Mouse (Mus musculus) ES-Bruce4 (cell line): ENCODE measurements around the gene Myh8.

Source experiments
- CTCF ChIP-seq: IDR thresholded peaks from one replicate; pipeline ENCODE4 v1.8.1; 2011; ENCODE audit warnings: low read depth, low read length
- EP300 ChIP-seq: IDR thresholded peaks from 2 replicates; pipeline ENCODE4 v1.6.1; 2011; ENCODE audit warnings: low read depth, low read length; ENCODE audit not compliant: insufficient read depth

DNA sequence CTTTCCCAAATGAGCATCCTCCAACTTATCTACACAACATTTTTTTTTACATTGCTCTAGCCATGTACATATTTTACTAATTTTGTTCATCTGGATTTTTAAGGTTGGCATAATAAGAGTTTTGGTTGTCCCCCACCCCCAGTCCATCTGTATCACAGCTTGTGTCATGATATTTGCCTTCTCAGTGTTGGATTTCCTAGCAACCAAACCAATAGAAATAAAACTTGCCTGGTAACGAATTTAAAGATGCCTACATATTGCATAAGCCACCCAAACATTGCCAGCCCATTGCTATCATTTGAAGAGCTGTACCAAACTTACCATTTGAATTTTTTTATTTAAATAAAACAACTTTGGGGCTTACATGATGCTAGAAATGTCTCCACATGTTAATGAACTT lies 16.5 kb downstream of the Myh8 start:
- TF ChIP-seq EP300, result no peak
- no peak for TF ChIP-seq CTCF
